Mouse (Mus musculus): Measurements from ENCODE around the gene Sprr4. TPM values are rescaled to one million over a fixed set of nuclear protein-coding genes. Genes with fewer than 3 reads are reported as not detected.

Sprr4 gene
- polyA plus RNA-seq (2017; shearing (Covaris generic)), result not detected

GRCm38 (mm10) chr3:92500393-92500792, at the start of gene Sprr4:
Sprr4 (minus strand) TSS chr3:92500493.

GRCm38 (mm10) chr3:92534411-92534810, 34.1 kb upstream of the Sprr4 start, which contains the start of gene 2310046K23Rik:
2310046K23Rik (minus strand) TSS chr3:92534511.

GRCm38 (mm10) chr3:92485863-92486262, 14.4 kb downstream of the Sprr4 start, which contains the start of gene Sprr1a:
Sprr1a (minus strand) TSS chr3:92485895.

GRCm38 (mm10) chr3:92458620-92459019, 41.7 kb downstream of the Sprr4 start, which contains the start of gene Sprr3:
Sprr3 (minus strand) TSS chr3:92458720.

Other genes with a start within 250 kb of the Sprr4 start
- gene Sprr2a3, start 215.1 kb downstream of the Sprr4 start, polyA plus RNA-seq (2017; shearing (Covaris generic)), result not detected
- gene Sprr2b, start 183.9 kb downstream of the Sprr4 start, polyA plus RNA-seq (2017; shearing (Covaris generic)), result not detected
- not detected for gene Sprr2d, start 161.4 kb downstream of the Sprr4 start, polyA plus RNA-seq (2017; shearing (Covaris generic))
- gene Sprr2e, start 148.3 kb downstream of the Sprr4 start, polyA plus RNA-seq (2017; shearing (Covaris generic)), result not detected
- not detected for gene Sprr2f, start 135.3 kb downstream of the Sprr4 start, polyA plus RNA-seq (2017; shearing (Covaris generic))
- gene Sprr2h, start 114.8 kb downstream of the Sprr4 start, polyA plus RNA-seq (2017; shearing (Covaris generic)), result not detected
- gene Sprr2i, start 92.5 kb downstream of the Sprr4 start, polyA plus RNA-seq (2017; shearing (Covaris generic)), result not detected
- gene Sprr2j-ps, start 82.4 kb downstream of the Sprr4 start, polyA plus RNA-seq (2017; shearing (Covaris generic)), result not detected
- gene Gm9774, start 71.1 kb downstream of the Sprr4 start, polyA plus RNA-seq (2017; shearing (Covaris generic)), result 24.6 TPM
- gene Sprr2k, start 67.9 kb downstream of the Sprr4 start, polyA plus RNA-seq (2017; shearing (Covaris generic)), result not detected
- not detected for gene Sprr1b, start 61.7 kb downstream of the Sprr4 start, polyA plus RNA-seq (2017; shearing (Covaris generic))
- not detected for gene Sprr3, start 41.8 kb downstream of the Sprr4 start, polyA plus RNA-seq (2017; shearing (Covaris generic))
- not detected for gene Sprr1a, start 14.6 kb downstream of the Sprr4 start, polyA plus RNA-seq (2017; shearing (Covaris generic))
- gene 2310046K23Rik, start 34.0 kb upstream of the Sprr4 start, polyA plus RNA-seq (2017; shearing (Covaris generic)), result not detected
- not detected for gene Ivl, start 73.2 kb upstream of the Sprr4 start, polyA plus RNA-seq (2017; shearing (Covaris generic))
- gene Smcp, start 88.5 kb upstream of the Sprr4 start, polyA plus RNA-seq (2017; shearing (Covaris generic)), result not detected
- not detected for gene 2210017I01Rik, start 107.0 kb upstream of the Sprr4 start, polyA plus RNA-seq (2017; shearing (Covaris generic))
- gene Lce6a, start 121.2 kb upstream of the Sprr4 start, polyA plus RNA-seq (2017; shearing (Covaris generic)), result not detected
- gene Lce1a1, start 147.8 kb upstream of the Sprr4 start, polyA plus RNA-seq (2017; shearing (Covaris generic)), result not detected
- gene Lce1b, start 156.4 kb upstream of the Sprr4 start, polyA plus RNA-seq (2017; shearing (Covaris generic)), result not detected
- not detected for gene Lce1a2, start 169.8 kb upstream of the Sprr4 start, polyA plus RNA-seq (2017; shearing (Covaris generic))
- not detected for gene Lce1c, start 178.8 kb upstream of the Sprr4 start, polyA plus RNA-seq (2017; shearing (Covaris generic))
- not detected for gene Lce1d, start 186.7 kb upstream of the Sprr4 start, polyA plus RNA-seq (2017; shearing (Covaris generic))
- gene Lce1e, start 208.6 kb upstream of the Sprr4 start, polyA plus RNA-seq (2017; shearing (Covaris generic)), result not detected
- not detected for gene Lce1f, start 219.9 kb upstream of the Sprr4 start, polyA plus RNA-seq (2017; shearing (Covaris generic))
- not detected for gene Gm38119, start 238.6 kb upstream of the Sprr4 start, polyA plus RNA-seq (2017; shearing (Covaris generic))

Data from CD4-positive, CD25-positive, alpha-beta regulatory T cell (primary cell).